Mouse (Mus musculus): ENCODE measurements around the gene Bet1l.
A peak's percentile ranks its signal among the peaks of the same experiment; 100 is the strongest.

Gene Bet1l

GRCm38 (mm10) chr7:140858746-140859145 is 1.4 kb upstream of the Bet1l start:
- no peak for DNase-seq (ENCODE audit: low spot score)

- peak; percentile 90 for DNase-seq (ENCODE audit: low spot score)
Measured at GRCm38 (mm10) chr7:140856785-140857549, 410 bp downstream of the Bet1l start, which contains the start of gene Ric8a. Ric8a (plus strand) TSS chr7:140856957.

GRCm38 (mm10) chr7:140855860-140856784 is 1.3 kb downstream of the Bet1l start, which contains the start of gene Gm45785:
Gm45785 (minus strand) TSS chr7:140856331.
- peak; percentile 93 for DNase-seq (ENCODE audit: low spot score)

- DNase-seq (ENCODE audit: low spot score): no peak
Measured at GRCm38 (mm10) chr7:140855181-140855580, 2.2 kb downstream of the Bet1l start.

GRCm38 (mm10) chr7:140854483-140854882 is 2.9 kb downstream of the Bet1l start:
- no peak for DNase-seq (ENCODE audit: low spot score)

- no peak for DNase-seq (ENCODE audit: low spot score)
Measured at GRCm38 (mm10) chr7:140853386-140853785, 4.0 kb downstream of the Bet1l start.

GRCm38 (mm10) chr7:140851916-140852315 is 5.5 kb downstream of the Bet1l start:
- no peak for DNase-seq (ENCODE audit: low spot score)

- no peak for DNase-seq (ENCODE audit: low spot score)
Measured at GRCm38 (mm10) chr7:140848591-140848990, 8.8 kb downstream of the Bet1l start.

GRCm38 (mm10) chr7:140847755-140848580 is 9.4 kb downstream of the Bet1l start, which contains the start of gene Odf3:
Odf3 (plus strand) TSS chr7:140847805.
- DNase-seq (ENCODE audit: low spot score): peak; percentile 61

- DNase-seq (ENCODE audit: low spot score): no peak
Measured at GRCm38 (mm10) chr7:140846676-140847075, 10.7 kb downstream of the Bet1l start.

- no peak for DNase-seq (ENCODE audit: low spot score)
Measured at GRCm38 (mm10) chr7:140845683-140846082, 11.7 kb downstream of the Bet1l start.

GRCm38 (mm10) chr7:140844905-140845665 is 12.3 kb downstream of the Bet1l start, which contains the start of gene Scgb1c1:
Scgb1c1 (plus strand) TSS chr7:140845547.
- DNase-seq (ENCODE audit: low spot score): peak; percentile 89

- no peak for DNase-seq (ENCODE audit: low spot score)
Measured at GRCm38 (mm10) chr7:140843806-140844205, 13.6 kb downstream of the Bet1l start.

- DNase-seq (ENCODE audit: low spot score): no peak
Measured at GRCm38 (mm10) chr7:140840750-140841735, 16.3 kb downstream of the Bet1l start.

GRCm38 (mm10) chr7:140839556-140839955 is 17.8 kb downstream of the Bet1l start:
- no peak for DNase-seq (ENCODE audit: low spot score)

- DNase-seq (ENCODE audit: low spot score): no peak
Measured at GRCm38 (mm10) chr7:140836243-140837115, 20.9 kb downstream of the Bet1l start.

- no peak for DNase-seq (ENCODE audit: low spot score)
Measured at GRCm38 (mm10) chr7:140835758-140836087, 21.7 kb downstream of the Bet1l start.

- DNase-seq (ENCODE audit: low spot score): no peak
Measured at GRCm38 (mm10) chr7:140834968-140835757, 22.2 kb downstream of the Bet1l start, which contains the start of gene Urah. Urah (plus strand) TSS chr7:140835018.

Data from MN1 (cell line).